Mouse (Mus musculus) intestine, embryonic 16.5 days (tissue): ENCODE results near the gene Dchs2. TPM values are rescaled to one million over a fixed set of nuclear protein-coding genes. Genes with fewer than 3 reads are reported as not detected.
A peak's percentile ranks its signal among the peaks of the same experiment; 100 is the strongest.

Source experiments
- ATAC-seq: fragments of 200-750 bp; cut with Nextera tagmentation; 2 replicates; pipeline ENCODE4 v1.8.0; 2017; ENCODE audit warnings: moderate TSS enrichment, moderate library complexity
- H3K27ac ChIP-seq: fragments of 300-500 bp; sonication (generic); 2 replicates; pipeline ENCODE4 v1.5.1; 2014; ENCODE audit warnings: mild to moderate bottlenecking, low read length
- H3K27me3 ChIP-seq: fragments of 300-500 bp; sonication (generic); replicated peaks from 2 replicates; pipeline ENCODE4 v1.6.1; 2014; ENCODE audit warnings: low read length, control low read depth, mixed read lengths; ENCODE audit not compliant: control insufficient read depth, insufficient read depth
- H3K36me3 ChIP-seq: fragments of 300-500 bp; sonication (generic); 2 replicates; pipeline ENCODE4 v1.6.1; 2014; ENCODE audit warnings: low read length, control low read depth; ENCODE audit not compliant: control insufficient read depth, insufficient read depth
- H3K4me1 ChIP-seq: fragments of 300-500 bp; sonication (generic); 2 replicates; pipeline ENCODE4 v1.6.1; 2014; ENCODE audit warnings: low read length, control low read depth, mixed read lengths; ENCODE audit not compliant: control insufficient read depth, insufficient read depth
- H3K4me2 ChIP-seq: fragments of 300-500 bp; sonication (generic); 2 replicates; pipeline ENCODE4 v1.6.1; 2014; ENCODE audit warnings: low read depth, low read length, control low read depth
- H3K4me3 ChIP-seq: fragments of 300-500 bp; sonication (generic); 2 replicates; pipeline ENCODE4 v1.5.1; 2014; ENCODE audit warnings: mild to moderate bottlenecking, low read length
- H3K9ac ChIP-seq: fragments of 300-500 bp; sonication (generic); 2 replicates; pipeline ENCODE4 v1.6.1; 2014; ENCODE audit warnings: low read depth, low read length
- H3K9me3 ChIP-seq: fragments of 300-500 bp; sonication (generic); 2 replicates; pipeline ENCODE4 v1.6.1; 2016; ENCODE audit warnings: low read length, control low read depth; ENCODE audit not compliant: control insufficient read depth
- WGBS: fragments of 180-500 bp; shearing (Covaris S2); extraction: QIAGEN DNeasy Blood & Tissue Kit; methylation state at CpG from one replicate; pipeline ENCODE4 v1.1.7; 2014; 5-methylcytosine and 5-hydroxymethylcytosine counted together
- polyA plus RNA-seq: library from polyadenylated mRNA; unstranded; fragments of >200 nt; fragmentation: Nextera tagmentation; extraction: Ambion mirVana; gene quantifications from 2 replicates; pipeline ENCODE4 v1.2.1, GENCODE M21; 2015

The Dchs2 gene
- polyA plus RNA-seq, 1 experiment from 2014 or later, result 0.06 TPM

GRCm38 (mm10) chr3:83266009-83266408 lies 138.3 kb downstream of the Dchs2 start:
- no peak overlapping the region; the same call in 1 of the 2 replicates for H3K4me2 ChIP-seq
- H3K4me1 ChIP-seq, result no peaks in the 10 kb centered on the region; the same call in 1 of the 2 replicates
- no peaks in the 10 kb centered on the region for H3K36me3 ChIP-seq
- H3K27me3 ChIP-seq, result no peaks in the 10 kb centered on the region
- H3K27ac ChIP-seq, result peak overlapping the region; percentile 54
- H3K4me3 ChIP-seq, result no peak overlapping the region
- H3K9ac ChIP-seq, result no peak overlapping the region
- WGBS, result 59% methylated on average over 4 of the region's 4 CpGs
- H3K9me3 ChIP-seq, result no peaks in the 10 kb centered on the region
- ATAC-seq, result peak; percentile 95

GRCm38 (mm10) chr3:83270228-83270627 lies 142.5 kb downstream of the Dchs2 start:
- 86% methylated on average over 14 of the region's 14 CpGs for WGBS
- peaks cover 2% of the 10 kb centered on the region; the same call in 1 of the 2 replicates for H3K4me1 ChIP-seq
- H3K9me3 ChIP-seq, result no peaks in the 10 kb centered on the region
- H3K4me2 ChIP-seq, result no peak overlapping the region
- H3K4me3 ChIP-seq, result no peak overlapping the region
- no peaks in the 10 kb centered on the region for H3K36me3 ChIP-seq
- H3K9ac ChIP-seq, result no peak overlapping the region
- H3K27me3 ChIP-seq, result no peaks in the 10 kb centered on the region
- ATAC-seq, result no peak
- H3K27ac ChIP-seq, result no peak overlapping the region

GRCm38 (mm10) chr3:83270982-83271381 lies 143.2 kb downstream of the Dchs2 start:
- Histone ChIP-seq H3K27me3 (no peaks in the 10 kb centered on the region), H3K9me3 (no peaks in the 10 kb centered on the region), H3K36me3 (no peaks in the 10 kb centered on the region), H3K27ac (no peak overlapping the region), H3K9ac (no peak overlapping the region), H3K4me2 (no peak overlapping the region), H3K4me3 (no peak overlapping the region), H3K4me1 (peaks cover 2% of the 10 kb centered on the region; the same call in 1 of the 2 replicates)
- ATAC-seq, result no peak
- WGBS, result 58% methylated on average over 9 of the region's 9 CpGs

GRCm38 (mm10) chr3:83273555-83274244 lies 146.0 kb downstream of the Dchs2 start:
- WGBS, result 35% methylated on average over 19 of the region's 19 CpGs
- Histone ChIP-seq H3K4me3 (no peak overlapping the region), H3K9ac (no peak overlapping the region), H3K9me3 (no peaks in the 10 kb centered on the region), H3K4me1 (0 out of 2 replicates have a peak, but pooled peaks cover 2% of the 10 kb centered on the region), H3K36me3 (no peaks in the 10 kb centered on the region), H3K27me3 (no peaks in the 10 kb centered on the region), H3K4me2 (0 out of 2 replicates have a peak overlapping the region, but pooled peaks have one; percentile 26), H3K27ac (no peak overlapping the region)
- ATAC-seq, result peak; percentile 72

GRCm38 (mm10) chr3:83275703-83276102 lies 148.0 kb downstream of the Dchs2 start:
- Histone ChIP-seq H3K27ac (no peak overlapping the region), H3K9me3 (no peaks in the 10 kb centered on the region), H3K36me3 (no peaks in the 10 kb centered on the region), H3K4me3 (no peak overlapping the region), H3K9ac (no peak overlapping the region), H3K27me3 (no peaks in the 10 kb centered on the region), H3K4me1 (0 out of 2 replicates have a peak, but pooled peaks cover 2% of the 10 kb centered on the region), H3K4me2 (no peak overlapping the region)
- 58% methylated on average over 5 of the region's 5 CpGs for WGBS
- ATAC-seq, result no peak

- H3K27me3 ChIP-seq, result no peaks in the 10 kb centered on the region
- no peak overlapping the region for H3K4me2 ChIP-seq
- no peak overlapping the region for H3K4me3 ChIP-seq
- ATAC-seq, result no peak
- H3K9ac ChIP-seq, result no peak overlapping the region
- H3K27ac ChIP-seq, result no peak overlapping the region
- no peaks in the 10 kb centered on the region for H3K36me3 ChIP-seq
- 58% methylated on average over 1 of the region's 1 CpGs for WGBS
- H3K4me1 ChIP-seq, result no peaks in the 10 kb centered on the region
- H3K9me3 ChIP-seq, result no peaks in the 10 kb centered on the region
Measured at GRCm38 (mm10) chr3:83283882-83284281, 156.1 kb downstream of the Dchs2 start.

- H3K27ac ChIP-seq, result no peak overlapping the region
- peak overlapping the region; percentile 67 for H3K9ac ChIP-seq
Measured at GRCm38 (mm10) chr3:83286975-83287405, 159.2 kb downstream of the Dchs2 start.

GRCm38 (mm10) chr3:83288118-83288840 lies 160.5 kb downstream of the Dchs2 start:
- no peak overlapping the region for H3K9ac ChIP-seq
- no peaks in the 10 kb centered on the region for H3K36me3 ChIP-seq
- 48% methylated on average over 6 of the region's 6 CpGs for WGBS
- no peaks in the 10 kb centered on the region for H3K9me3 ChIP-seq
- H3K27ac ChIP-seq, result no peak overlapping the region
- no peaks in the 10 kb centered on the region for H3K4me1 ChIP-seq
- H3K27me3 ChIP-seq, result no peaks in the 10 kb centered on the region
- H3K4me3 ChIP-seq, result no peak overlapping the region
- ATAC-seq, result no peak
- no peak overlapping the region for H3K4me2 ChIP-seq

More at GRCm38 (mm10) chr3:83286975-83287405, 159.2 kb downstream of the Dchs2 start:
- peak; percentile 77 for ATAC-seq
- Histone ChIP-seq H3K4me1 (no peaks in the 10 kb centered on the region), H3K9me3 (no peaks in the 10 kb centered on the region), H3K27me3 (no peaks in the 10 kb centered on the region), H3K36me3 (no peaks in the 10 kb centered on the region), H3K4me3 (peak overlapping the region; percentile 49), H3K4me2 (peak overlapping the region; percentile 71)
- WGBS, result 7% methylated on average over 11 of the region's 11 CpGs

GRCm38 (mm10) chr3:83290482-83290881 lies 162.7 kb downstream of the Dchs2 start:
- no peaks in the 10 kb centered on the region for H3K4me1 ChIP-seq
- H3K27me3 ChIP-seq, result no peaks in the 10 kb centered on the region
- no peak for ATAC-seq
- no peak overlapping the region for H3K4me3 ChIP-seq
- no peak overlapping the region for H3K27ac ChIP-seq
- no peaks in the 10 kb centered on the region for H3K9me3 ChIP-seq
- H3K36me3 ChIP-seq, result no peaks in the 10 kb centered on the region
- H3K9ac ChIP-seq, result no peak overlapping the region
- no peak overlapping the region for H3K4me2 ChIP-seq
